Mouse (Mus musculus) monocyte, adult 5-6 weeks (primary cell): ENCODE measurements at regions not wholly inside any gene's neighbourhood (a gene's known extent, or its start where the extent isn't known, plus 50 kb on each side); places are given as distances from the start of the nearest gene placed in this dataset.

Source experiments
- ATAC-seq: fragments of 153-309, 156-312 bp; replicated peaks from 2 replicates; pipeline ENCODE4 v1.8.0; 2017; ENCODE audit warnings: mild to moderate bottlenecking; ENCODE audit not compliant: low TSS enrichment, insufficient number of reproducible peaks, severe bottlenecking, poor library complexity, low FRiP score

DNA sequence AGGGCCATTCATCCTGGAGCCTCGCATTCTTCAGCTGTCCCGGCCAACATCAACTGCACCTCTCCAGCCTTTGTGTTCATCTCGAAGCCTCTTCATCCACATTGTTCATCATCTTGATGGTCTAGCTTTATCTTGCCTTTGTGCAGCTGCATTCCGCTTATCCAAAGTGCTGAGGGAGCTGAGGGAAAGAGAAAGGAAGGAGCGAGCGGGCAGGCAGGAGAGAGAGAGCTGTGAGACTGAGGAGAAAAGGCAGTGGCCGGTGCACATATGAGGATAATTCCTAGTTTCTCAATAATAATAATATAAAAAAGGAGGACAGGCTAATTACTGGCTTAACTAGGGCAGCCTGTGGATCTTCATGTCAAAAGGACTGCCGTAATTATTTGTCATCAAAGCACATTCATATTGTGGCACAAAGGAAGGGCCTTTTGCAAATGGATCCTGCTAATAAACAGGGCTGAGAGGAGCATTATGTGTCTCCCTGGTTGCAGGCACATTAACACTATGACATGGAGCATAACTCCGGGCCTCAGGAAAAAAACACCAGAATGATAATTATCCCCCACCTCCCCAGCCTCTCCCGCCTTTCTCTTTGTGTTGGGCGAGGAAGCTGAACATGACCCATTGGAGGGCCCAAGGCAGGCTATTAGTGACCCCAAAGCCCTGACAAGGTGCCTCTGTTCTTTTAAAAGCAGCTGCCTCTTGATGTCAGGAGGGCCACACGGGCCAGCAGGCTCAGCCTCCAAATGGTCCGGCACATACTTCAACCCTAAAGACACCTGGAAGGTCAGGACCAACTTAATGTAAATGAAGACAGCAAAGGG is 751.9 kb downstream of the Bcl11a start:
- no peak for ATAC-seq

DNA sequence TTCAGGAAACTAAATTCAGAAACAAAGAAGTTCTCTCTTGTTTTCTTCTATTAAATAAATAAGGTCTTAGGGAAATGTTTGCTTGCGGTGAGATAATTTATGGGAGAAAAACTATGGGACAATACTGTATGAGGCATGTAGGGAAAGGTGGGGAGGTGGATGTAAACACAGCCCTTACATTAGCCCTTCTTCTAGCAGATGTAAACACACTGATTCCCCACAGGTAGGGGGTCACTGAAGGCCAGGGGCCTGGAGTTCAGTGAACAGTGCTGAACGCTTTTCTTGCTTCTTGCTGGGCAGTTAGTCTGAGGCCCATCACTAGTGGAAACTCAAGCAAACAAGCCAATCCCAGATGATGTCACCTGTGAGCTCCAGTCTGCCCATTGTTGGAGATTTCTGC is 752.6 kb downstream of the Bcl11a start:
- ATAC-seq = no peak

DNA sequence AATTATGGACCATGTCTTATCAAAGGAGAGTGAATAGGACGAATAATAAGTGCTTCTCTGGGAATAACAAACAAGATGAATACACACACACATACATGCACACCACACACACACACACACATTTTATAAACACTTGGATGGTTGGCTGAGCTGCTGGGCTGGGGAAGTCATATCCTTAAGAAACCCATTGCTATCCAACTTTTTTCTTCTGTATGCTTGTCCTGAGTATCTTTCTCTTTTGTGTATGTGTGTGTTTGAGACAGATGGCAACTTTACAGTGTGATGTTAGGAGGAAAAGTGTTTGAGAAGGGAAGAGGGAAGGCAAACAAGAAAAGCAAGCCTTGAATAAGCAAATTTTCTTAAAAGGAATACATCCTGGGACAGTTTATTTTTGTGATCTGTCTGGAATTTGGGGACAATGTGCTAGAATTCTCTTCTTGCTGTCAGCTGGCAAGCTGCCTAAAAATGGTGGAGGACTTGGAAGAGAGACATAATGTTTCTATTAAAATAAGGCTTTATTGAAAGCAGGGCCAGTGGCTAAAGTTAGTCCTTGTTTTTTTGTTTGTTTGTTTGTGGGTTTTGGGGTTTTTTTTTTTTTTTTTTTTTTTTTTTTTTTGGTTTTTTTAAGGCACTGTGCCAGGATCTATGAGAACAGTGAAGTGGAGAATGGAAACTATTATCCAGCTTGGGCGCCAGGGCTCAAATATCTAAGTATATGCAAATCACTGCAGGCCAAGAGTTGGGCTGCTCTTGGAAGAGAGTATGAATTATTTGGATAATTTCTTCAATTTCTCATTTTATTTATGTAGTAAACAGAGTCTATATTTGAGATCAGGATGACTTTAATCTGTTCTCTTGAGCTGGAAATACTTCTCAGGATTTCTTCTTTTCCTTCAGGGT is 766.2 kb downstream of the Bcl11a start:
- no peak for ATAC-seq

DNA sequence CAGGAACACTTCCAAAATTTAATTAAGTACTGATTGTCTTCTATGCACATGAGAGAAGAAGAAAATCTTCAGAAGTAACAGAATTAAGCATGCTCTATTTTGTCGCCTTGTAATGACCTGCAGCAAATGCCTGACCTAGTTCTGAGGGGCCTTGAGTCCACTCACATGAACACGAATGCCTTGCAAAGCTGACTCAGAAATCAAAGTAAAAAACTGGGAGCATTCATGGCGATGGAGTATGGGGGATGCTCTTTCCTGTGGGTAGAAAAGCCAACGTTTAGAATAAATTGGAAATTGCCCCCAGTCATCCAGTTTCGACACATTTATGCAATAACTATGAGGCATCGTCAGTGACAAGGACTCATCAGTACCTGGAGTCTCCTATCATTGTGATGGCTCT is 779.1 kb downstream of the Bcl11a start:
- no peak for ATAC-seq

DNA sequence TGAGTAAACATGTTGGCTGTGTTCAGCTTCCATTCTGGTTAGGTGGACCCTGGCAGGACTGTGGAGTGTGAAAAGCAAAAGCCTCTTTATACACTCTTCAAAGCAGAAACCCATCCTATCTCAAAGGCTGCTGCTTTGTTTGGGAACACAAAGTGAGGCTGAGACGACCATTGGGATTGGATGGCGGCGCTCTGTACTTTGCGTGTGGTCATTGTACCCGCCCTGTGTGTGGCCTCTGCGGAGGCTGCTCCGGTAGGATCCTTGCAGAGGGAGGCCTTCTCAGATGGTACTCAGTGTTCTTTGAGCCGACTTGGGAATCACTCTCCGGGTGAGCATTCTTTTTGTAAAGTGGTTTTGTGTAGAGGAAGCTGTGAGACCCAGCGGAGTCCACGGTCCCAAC is 786.8 kb downstream of the Bcl11a start:
- no peak for ATAC-seq

DNA sequence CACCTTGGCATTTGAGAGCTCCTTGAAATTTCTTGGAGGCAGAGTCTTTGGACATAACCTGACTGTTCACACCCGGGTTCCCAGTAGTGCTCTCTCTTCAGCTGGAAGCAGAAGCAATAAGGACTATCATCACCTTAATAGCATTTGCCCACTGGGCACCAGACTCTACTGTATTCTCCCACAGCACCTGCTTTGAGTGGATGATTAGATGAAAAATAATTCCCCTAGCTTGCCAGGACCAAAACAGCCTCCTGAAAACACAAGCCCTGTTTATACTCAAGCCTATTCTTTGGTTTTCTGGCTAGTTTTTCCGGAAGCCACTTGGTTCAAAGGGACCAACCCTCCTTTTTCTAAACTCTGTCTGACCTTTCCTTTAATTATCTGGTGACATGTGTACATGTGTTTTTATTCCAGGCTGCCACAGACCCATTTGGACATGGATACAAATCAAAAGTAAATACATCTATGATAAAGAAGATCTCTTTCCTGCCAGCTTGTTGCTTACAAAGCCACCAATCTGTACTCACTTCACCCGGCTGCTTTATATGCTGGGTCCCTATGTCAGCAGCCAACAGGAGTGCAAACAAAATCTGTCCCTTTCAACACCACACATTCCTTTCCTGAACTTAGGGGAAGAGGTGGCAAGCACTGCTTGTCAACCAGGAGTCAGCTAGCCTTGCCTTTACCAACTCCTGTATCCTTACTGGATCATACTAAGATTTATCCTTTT is 787.4 kb downstream of the Bcl11a start:
- ATAC-seq = no peak
